Mouse (Mus musculus) spleen, adult 2 months (tissue): ENCODE measurements around the gene Trcg1.

Source experiments
- CTCF ChIP-seq: fragments of 200-500 bp; IDR thresholded peaks from 2 replicates; pipeline ENCODE4 v1.5.1; 2011; ENCODE audit warnings: mild to moderate bottlenecking, inconsistent platforms; ENCODE audit not compliant: insufficient read depth, insufficient read length, insufficient replicate concordance; ENCODE audit errors: extremely low read depth
- POLR2A ChIP-seq: fragments of 200-500 bp; IDR thresholded peaks from 2 replicates; pipeline ENCODE4 v1.6.1; 2011; ENCODE audit warnings: low read depth, low read length, inconsistent platforms

- TF ChIP-seq CTCF (no peak), POLR2A (no peak)
Observed at GRCm38 (mm10) chr9:57237705-57238104, 1.3 kb downstream of the Trcg1 start.
